Mouse (Mus musculus): ENCODE results near the gene Slc39a2.
"Not testable (repeated sequence)": the region's sequence is repeated elsewhere in the genome, so short reads cannot be mapped to it uniquely, and the experiment has no call there.

Slc39a2 gene

DNA sequence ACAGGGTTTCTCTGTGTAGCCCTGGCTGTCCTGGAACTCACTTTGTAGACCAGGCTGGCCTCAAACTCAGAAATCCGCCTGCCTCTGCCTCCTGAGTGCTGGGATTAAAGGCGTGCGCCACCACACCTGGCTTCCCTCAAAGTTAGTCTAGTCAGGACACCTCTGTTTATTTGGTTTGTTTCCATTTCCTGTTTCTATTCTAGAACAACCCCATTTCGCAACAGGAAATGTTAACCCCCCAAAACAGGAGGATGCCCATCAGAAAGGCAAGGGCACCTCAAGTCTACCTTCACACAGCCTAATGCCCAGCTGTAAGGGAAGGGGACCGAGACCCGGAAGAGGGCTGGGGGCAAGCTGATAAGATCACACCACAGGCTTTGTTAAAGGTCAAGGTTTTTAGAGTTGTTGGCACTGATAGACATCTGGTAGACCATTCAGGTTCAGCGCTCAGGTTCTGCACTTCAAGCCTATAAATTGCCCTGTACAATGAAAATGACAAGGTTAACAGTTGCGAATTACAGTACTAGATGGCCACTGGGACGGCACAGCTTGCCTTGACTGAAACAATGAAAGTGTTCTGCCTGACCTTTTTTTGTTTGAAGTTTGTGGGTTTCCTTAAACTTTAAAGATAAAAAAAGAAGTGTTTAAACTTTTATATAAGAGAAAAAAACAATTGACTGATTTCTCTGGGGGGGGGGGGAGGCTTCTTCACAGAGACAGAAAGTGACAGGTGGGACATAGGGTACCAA lies at the start of gene Slc39a2:
Slc39a2 (plus strand) TSS at position 699 of the 749 bp plus-strand sequence.
- DNase-seq (ENCODE audit: extremely low read depth, low read depth) = no peak

GRCm38 (mm10) chr14:51843882-51844281 lies 48.8 kb upstream of the Slc39a2 start:
- DNase-seq (ENCODE audit: extremely low read depth, low read depth) = no peak

DNA sequence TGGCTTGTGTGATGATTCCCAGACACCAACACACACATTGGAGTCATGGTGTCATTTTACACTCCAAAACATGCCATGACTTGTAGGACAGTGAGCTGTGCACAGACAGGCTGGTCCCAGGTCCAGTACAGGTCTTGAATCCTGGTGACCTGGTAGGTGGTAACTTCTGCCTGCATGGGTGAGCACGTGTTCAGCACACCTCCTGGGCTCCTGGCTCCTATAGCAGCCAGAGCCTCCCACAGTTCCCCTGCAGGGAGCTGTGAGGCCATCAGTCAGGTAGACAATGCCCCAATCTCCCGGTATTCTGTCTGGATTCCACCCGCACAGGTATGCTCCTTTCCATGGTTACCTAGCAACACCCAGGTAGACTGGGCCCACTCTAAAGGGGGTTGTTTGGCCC lies 46.1 kb upstream of the Slc39a2 start:
- DNase-seq (ENCODE audit: extremely low read depth, low read depth) = no peak

DNA sequence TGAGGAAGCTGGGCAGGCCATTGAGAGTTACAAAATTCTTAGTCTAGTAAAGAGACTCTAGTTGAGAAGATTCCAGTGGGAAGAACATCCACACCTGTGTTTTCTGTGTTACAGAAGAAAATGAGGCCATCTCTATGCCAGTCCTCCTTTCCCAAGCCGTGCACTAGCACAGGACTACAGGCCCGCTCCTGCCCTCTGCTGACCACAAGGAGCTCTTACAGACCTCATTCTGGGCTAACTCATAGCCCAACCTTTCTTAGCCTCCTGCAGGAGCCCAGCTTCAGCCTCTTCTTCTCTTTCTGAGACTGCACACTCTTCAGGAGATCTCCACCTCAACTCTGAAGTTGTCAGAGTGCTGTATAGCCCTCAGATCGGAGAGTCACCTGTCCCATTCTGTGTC lies 41.7 kb upstream of the Slc39a2 start:
- DNase-seq (ENCODE audit: extremely low read depth, low read depth) = not testable (repeated sequence)

GRCm38 (mm10) chr14:51853399-51853798 lies 39.3 kb upstream of the Slc39a2 start, which contains the start of gene Ear6:
Ear6 (plus strand) TSS chr14:51853699.
- DNase-seq (ENCODE audit: extremely low read depth, low read depth) = no peak

- not testable (repeated sequence) for DNase-seq (ENCODE audit: extremely low read depth, low read depth)
Observed at GRCm38 (mm10) chr14:51855280-51855679, 37.4 kb upstream of the Slc39a2 start.

GRCm38 (mm10) chr14:51863603-51864002 lies 29.1 kb upstream of the Slc39a2 start:
- not testable (repeated sequence) for DNase-seq (ENCODE audit: extremely low read depth, low read depth)

DNA sequence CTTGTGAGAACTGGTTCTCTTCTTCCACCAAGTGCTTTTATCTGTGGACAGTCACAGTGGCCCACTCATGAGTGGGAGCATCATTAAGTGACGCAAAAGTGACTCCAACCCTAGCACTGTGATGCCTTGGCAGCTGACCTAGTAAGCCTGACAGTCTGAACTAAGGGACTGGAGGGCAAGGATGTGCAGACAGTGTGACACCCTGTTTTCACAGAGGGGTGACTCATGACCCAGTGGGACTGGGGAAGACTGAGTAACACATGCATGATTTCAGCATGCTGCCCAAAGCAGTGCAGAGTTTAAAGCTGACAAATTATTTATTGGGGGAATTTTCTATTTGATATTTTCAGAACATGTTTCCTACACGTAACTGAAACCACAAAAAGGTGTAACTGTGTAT lies 21.9 kb upstream of the Slc39a2 start:
- no peak for DNase-seq (ENCODE audit: extremely low read depth, low read depth)

DNA sequence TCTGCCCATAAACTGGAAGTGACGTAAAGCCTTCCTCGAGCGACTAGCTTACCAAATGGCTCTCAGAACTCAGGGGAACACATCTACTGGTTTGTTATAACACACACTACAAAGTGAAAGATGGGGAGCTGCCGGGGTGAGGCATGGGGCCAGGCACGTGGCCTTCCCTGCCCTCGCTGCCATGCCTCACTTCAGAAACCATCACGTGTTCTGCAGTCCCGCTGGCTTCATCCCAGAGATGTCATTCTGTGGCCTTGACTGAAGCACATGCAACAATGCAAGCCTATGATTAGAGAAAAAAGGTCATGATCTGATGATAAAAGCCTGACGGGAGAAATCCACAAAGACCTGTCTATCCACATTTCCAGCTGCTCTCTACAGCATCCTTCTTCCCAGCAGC lies 20.9 kb upstream of the Slc39a2 start:
- DNase-seq (ENCODE audit: extremely low read depth, low read depth) = no peak

DNA sequence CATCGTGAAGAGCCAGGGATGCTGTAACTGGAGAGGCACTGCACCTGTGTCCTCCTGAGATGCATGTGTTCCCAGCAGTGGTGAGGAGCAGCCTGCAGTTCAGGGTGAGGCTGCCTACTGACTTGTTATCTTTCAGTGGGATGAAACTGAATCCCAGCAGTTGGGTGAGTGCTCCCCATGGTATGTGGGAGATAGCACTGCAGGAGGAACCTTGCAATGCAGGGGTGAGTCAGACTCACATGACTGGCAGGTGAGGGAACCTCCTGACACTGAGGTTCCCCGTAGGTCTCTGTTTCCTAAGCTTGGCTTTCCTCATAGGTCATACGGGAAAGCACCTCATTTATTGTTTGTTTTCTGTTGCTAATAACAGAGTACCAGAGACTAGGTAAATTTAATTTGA lies 15.2 kb upstream of the Slc39a2 start:
- no peak for DNase-seq (ENCODE audit: extremely low read depth, low read depth)

DNA sequence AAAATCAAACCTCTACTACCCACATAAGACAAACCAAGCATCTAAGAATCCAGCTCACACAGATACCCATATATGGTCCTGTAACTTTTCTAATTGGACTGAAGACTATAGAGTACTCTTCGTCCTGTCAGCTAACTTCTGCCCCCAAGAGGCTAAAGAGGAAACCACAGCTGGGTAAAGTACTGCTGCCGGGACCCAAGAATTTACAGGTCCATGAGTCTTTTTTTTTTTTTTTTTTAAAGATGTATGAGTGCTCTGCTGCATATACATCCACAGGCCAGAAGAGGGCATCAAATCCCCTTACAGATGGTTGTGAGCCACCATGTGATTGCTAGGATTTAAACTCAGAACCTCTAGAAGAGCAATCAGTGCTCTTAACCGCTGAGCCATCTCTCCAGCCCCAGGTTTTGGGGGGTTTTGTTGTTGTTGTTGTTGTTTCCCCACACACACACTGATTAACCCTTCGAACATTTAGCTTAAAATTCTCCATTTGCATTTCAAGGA lies 9.1 kb upstream of the Slc39a2 start:
- DNase-seq (ENCODE audit: extremely low read depth, low read depth) = peak; percentile 78

DNA sequence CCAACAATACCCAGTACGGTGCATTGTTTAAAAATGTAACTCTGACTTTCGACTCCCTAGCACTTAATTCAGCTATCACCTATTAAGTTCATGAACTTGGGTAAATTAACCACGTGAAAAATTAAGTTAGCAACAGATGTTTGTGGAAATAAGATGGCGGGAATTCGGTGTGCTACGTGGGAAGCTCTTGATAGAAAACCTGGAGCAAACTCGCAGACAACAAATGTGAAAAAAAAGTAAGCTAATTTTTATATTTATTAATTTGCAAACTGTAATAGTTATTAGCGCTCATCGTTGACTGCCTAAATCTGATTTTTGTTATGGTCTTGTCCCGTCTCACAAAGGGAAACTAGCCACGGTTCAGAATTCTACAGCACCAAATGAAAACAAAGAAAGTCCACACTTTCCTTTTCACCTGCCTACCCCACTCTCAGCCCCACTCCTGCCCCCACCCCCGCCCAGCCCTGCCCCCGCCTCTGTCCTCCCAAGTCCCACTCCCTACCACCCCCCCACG lies 8.6 kb upstream of the Slc39a2 start:
- no peak for DNase-seq (ENCODE audit: extremely low read depth, low read depth)

DNA sequence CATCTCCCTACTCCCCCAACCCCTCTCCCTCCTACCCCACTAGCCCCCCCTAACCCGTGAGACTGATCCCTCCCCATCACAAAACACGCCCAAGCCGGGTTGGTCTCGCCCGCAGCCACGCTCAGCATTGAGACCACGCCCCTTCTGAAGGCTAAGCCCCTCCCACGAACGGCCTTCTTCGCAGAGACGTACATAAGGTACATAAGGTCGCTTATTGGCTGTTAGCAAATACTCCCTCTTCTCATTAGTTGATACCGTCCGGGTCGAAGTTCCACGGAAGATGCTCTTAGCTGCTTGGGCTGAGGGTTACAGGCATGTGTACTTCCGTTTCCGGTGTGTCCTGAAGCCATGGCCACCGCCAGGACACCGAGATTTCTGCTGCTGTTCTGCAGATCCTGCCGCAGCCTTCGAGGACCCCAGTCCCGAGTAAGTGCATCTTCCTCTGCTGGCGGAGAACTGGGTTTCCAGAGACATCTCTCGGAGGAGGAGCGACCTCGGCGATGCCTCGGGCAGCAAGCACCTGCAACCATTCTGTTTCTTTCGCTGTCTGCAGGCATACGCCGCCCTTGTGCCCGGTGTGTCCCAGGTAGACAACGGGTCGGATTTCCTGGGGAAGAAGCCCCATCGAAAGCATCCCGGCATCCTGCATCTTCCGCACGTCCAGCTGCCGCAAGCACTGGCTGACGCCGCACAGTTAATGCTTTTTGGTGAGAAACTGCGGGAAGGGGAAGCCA lies 7.9 kb upstream of the Slc39a2 start, which contains the start of gene Mettl17:
Mettl17 (plus strand) TSS at position 245 of the 734 bp plus-strand sequence.
- DNase-seq (ENCODE audit: extremely low read depth, low read depth) = peak; percentile 98

DNA sequence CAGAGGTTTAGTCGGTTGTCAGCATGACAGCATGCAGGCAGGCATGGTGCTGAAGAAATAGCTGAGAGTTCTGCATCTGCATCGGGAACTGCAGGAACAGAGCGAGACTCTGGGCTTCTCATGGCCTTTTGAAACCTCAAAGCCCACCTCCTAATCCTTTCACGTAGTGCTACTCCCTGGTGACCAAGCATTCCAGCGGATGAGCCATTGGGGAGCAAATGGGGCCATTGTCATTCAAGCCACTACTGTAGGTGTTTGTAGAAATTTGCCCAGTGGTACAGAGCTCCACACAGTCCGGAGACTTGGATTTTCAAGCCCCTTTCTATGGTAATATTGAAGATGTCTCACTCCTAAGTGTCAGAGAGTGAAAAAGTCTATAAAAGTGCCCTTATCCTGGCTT lies 6.6 kb upstream of the Slc39a2 start:
- no peak for DNase-seq (ENCODE audit: extremely low read depth, low read depth)

DNA sequence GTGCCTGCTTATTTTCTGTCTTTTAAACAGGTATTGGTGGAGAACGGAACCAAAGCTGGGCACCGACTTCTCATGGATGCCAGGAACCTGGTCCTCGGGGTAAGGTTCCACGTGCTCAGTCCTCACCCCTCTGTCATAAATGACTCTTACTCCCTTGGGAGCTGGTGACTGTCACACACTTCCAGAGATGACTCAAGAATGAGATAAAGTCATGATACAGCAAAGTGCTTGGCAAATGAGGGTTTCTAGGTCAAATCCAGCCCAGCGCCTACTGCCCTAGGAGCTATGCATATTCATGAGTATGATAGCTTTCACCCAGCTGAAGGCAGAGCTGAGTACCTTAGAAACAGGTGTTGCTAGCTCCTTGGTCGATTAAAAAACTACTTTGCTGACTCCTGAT lies 2.9 kb upstream of the Slc39a2 start:
- DNase-seq (ENCODE audit: extremely low read depth, low read depth) = no peak

DNA sequence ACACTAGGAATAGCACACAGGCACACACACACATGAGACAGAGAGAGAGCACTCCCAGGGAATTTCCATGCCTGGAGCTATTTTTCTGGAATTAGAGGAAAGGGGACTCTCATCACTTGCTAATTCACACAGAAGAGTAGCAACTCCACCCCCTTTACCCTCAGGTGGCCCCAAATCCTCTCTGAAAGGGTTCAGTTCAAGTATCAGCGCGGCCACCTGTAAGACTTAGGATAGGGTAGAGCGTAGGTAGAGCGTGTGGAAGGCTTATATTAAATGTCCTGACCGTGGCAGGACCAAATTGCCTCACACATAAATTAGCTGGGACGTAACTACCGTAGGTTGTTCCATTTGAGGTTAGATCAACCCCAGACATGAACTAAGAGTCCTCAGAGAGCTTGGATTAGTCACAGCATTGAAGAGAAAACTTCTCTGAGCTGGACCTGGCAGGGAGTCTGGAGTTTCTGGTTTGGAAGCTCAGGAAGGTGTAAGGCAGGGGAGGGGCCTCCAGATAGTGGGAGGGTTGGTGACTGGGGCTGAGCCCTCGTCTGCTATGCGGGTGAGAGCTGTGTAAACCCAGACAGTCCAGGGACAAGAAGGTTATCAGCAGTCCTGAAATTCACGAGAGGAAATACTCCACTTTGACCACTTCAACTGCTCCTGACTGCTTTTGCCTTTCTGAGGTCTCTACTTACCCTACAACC lies 555 bp downstream of the Slc39a2 start:
- DNase-seq (ENCODE audit: extremely low read depth, low read depth) = no peak

DNA sequence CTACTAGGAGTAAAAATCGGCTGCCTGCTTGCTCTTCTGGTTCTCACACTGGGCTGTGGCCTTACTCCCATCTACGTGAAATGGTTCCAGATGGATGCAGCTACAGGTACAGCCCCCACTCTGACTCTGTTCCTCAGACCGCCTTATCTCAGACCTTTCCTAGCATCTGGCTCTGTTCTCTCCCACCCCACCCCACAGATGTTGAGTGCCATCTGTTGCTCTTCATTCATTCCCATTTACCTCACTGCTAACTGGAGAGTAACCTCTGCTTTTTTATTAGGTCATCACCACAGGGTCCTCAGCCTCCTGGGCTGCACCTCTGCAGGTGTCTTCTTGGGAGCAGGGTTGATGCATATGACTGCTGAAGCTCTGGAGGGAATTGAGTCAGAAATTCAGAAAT lies 1.1 kb downstream of the Slc39a2 start:
- no peak for DNase-seq (ENCODE audit: extremely low read depth, low read depth)

DNA sequence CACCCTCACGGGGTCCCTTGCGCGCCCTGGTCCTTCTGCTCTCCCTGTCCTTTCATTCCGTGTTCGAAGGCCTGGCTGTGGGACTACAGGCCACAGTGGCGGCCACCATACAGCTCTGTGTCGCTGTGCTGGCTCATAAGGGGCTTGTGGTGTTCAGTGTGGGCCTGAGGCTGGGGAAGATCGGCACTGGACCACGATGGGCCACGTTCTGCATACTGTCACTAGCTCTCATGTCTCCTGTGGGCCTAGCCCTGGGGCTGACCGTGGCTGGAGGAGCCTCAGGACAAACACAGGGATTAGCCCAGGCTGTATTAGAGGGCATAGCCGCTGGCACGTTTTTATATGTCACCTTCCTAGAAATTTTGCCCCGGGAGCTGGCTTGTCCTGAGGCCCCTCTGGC lies 2.4 kb downstream of the Slc39a2 start:
- no peak for DNase-seq (ENCODE audit: extremely low read depth, low read depth)

- DNase-seq (ENCODE audit: extremely low read depth, low read depth) = no peak
Observed at GRCm38 (mm10) chr14:51896019-51896418, 3.3 kb downstream of the Slc39a2 start.

GRCm38 (mm10) chr14:51896539-51897170 lies 4.0 kb downstream of the Slc39a2 start:
- DNase-seq (ENCODE audit: extremely low read depth, low read depth) = no peak

GRCm38 (mm10) chr14:51899351-51899750 lies 6.7 kb downstream of the Slc39a2 start:
- no peak for DNase-seq (ENCODE audit: extremely low read depth, low read depth)

Measured in MEL-GATA-1-ER (cell line).